Mouse (Mus musculus): ENCODE measurements at regions not wholly inside any gene's neighbourhood (a gene's known extent, or its start where the extent isn't known, plus 50 kb on each side); places are given as distances from the start of the nearest gene placed in this dataset.

- Histone ChIP-seq H3K9ac (ENCODE audit: low read depth, low read length) (no peak overlapping the region), H3K36me3 (ENCODE audit: control insufficient read depth, insufficient read depth, low read length) (no peaks in the 10 kb centered on the region), H3K4me1 (ENCODE audit: control insufficient read depth, insufficient read depth, low read length) (peaks cover 11% of the 10 kb centered on the region; the same call in 1 of the 2 replicates), H3K4me2 (no peak overlapping the region), H3K4me3 (ENCODE audit: low read depth, low read length) (no peak overlapping the region), H3K27ac (ENCODE audit: low read depth, low read length) (no peak overlapping the region), H3K9me3 (replicated peaks; ENCODE audit: control insufficient read depth, low read length) (no peaks in the 10 kb centered on the region), H3K27me3 (ENCODE audit: control insufficient read depth, insufficient read depth, low read length) (no peaks in the 10 kb centered on the region)
- WGBS (ENCODE audit: insufficient replicate concordance): 84% methylated on average over 6 of the region's 6 CpGs
- ATAC-seq (replicated peaks; ENCODE audit: insufficient number of reproducible peaks, low FRiP score, low TSS enrichment): no peak
Measured at GRCm38 (mm10) chr7:129791450-129791820, 199.8 kb downstream of the Wdr11 start.

- Histone ChIP-seq H3K4me1 (ENCODE audit: control insufficient read depth, insufficient read depth, low read length) (peaks cover 11% of the 10 kb centered on the region; the same call in 1 of the 2 replicates), H3K27ac (ENCODE audit: low read depth, low read length) (no peak overlapping the region), H3K36me3 (ENCODE audit: control insufficient read depth, insufficient read depth, low read length) (no peaks in the 10 kb centered on the region), H3K4me2 (no peak overlapping the region), H3K9ac (ENCODE audit: low read depth, low read length) (no peak overlapping the region), H3K4me3 (ENCODE audit: low read depth, low read length) (no peak overlapping the region), H3K9me3 (replicated peaks; ENCODE audit: control insufficient read depth, low read length) (no peaks in the 10 kb centered on the region), H3K27me3 (ENCODE audit: control insufficient read depth, insufficient read depth, low read length) (no peaks in the 10 kb centered on the region)
- 74% methylated on average over 2 of the region's 2 CpGs for WGBS (ENCODE audit: insufficient replicate concordance)
- ATAC-seq (replicated peaks; ENCODE audit: insufficient number of reproducible peaks, low FRiP score, low TSS enrichment): no peak
Measured at GRCm38 (mm10) chr7:129793733-129794132, 202.1 kb downstream of the Wdr11 start.

- H3K9me3 ChIP-seq (replicated peaks; ENCODE audit: control insufficient read depth, low read length): no peaks in the 10 kb centered on the region
- 68% methylated on average over 5 of the region's 5 CpGs for WGBS (ENCODE audit: insufficient replicate concordance)
- no peak overlapping the region for H3K9ac ChIP-seq (ENCODE audit: low read depth, low read length)
- no peak overlapping the region for H3K4me2 ChIP-seq
- peaks cover 11% of the 10 kb centered on the region; the same call in 1 of the 2 replicates for H3K4me1 ChIP-seq (ENCODE audit: control insufficient read depth, insufficient read depth, low read length)
- no peak for ATAC-seq (replicated peaks; ENCODE audit: insufficient number of reproducible peaks, low FRiP score, low TSS enrichment)
- no peaks in the 10 kb centered on the region for H3K27me3 ChIP-seq (ENCODE audit: control insufficient read depth, insufficient read depth, low read length)
- H3K4me3 ChIP-seq (ENCODE audit: low read depth, low read length): no peak overlapping the region
- no peak overlapping the region for H3K27ac ChIP-seq (ENCODE audit: low read depth, low read length)
- no peaks in the 10 kb centered on the region for H3K36me3 ChIP-seq (ENCODE audit: control insufficient read depth, insufficient read depth, low read length)
Measured at GRCm38 (mm10) chr7:129794276-129794675, 202.6 kb downstream of the Wdr11 start.

GRCm38 (mm10) chr7:129798525-129798924, 206.9 kb downstream of the Wdr11 start:
- whole genome bisulfite sequencing (ENCODE audit: insufficient replicate concordance): 88% methylated on average over 5 of the region's 5 CpGs
- H3K36me3 ChIP-seq (ENCODE audit: control insufficient read depth, insufficient read depth, low read length): no peaks in the 10 kb centered on the region
- H3K9ac ChIP-seq (ENCODE audit: low read depth, low read length): no peak overlapping the region
- no peaks in the 10 kb centered on the region for H3K9me3 ChIP-seq (replicated peaks; ENCODE audit: control insufficient read depth, low read length)
- H3K4me3 ChIP-seq (ENCODE audit: low read depth, low read length): no peak overlapping the region
- no peaks in the 10 kb centered on the region for H3K27me3 ChIP-seq (ENCODE audit: control insufficient read depth, insufficient read depth, low read length)
- no peak overlapping the region for H3K27ac ChIP-seq (ENCODE audit: low read depth, low read length)
- H3K4me1 ChIP-seq (ENCODE audit: control insufficient read depth, insufficient read depth, low read length): peaks cover 19% of the 10 kb centered on the region
- ATAC-seq (replicated peaks; ENCODE audit: insufficient number of reproducible peaks, low FRiP score, low TSS enrichment): no peak
- no peak overlapping the region for H3K4me2 ChIP-seq

- Histone ChIP-seq H3K4me2 (no peak overlapping the region), H3K4me3 (ENCODE audit: low read depth, low read length) (no peak overlapping the region), H3K27me3 (ENCODE audit: control insufficient read depth, insufficient read depth, low read length) (no peaks in the 10 kb centered on the region), H3K9ac (ENCODE audit: low read depth, low read length) (no peak overlapping the region), H3K9me3 (replicated peaks; ENCODE audit: control insufficient read depth, low read length) (no peaks in the 10 kb centered on the region), H3K27ac (ENCODE audit: low read depth, low read length) (no peak overlapping the region), H3K4me1 (ENCODE audit: control insufficient read depth, insufficient read depth, low read length) (peaks cover 16% of the 10 kb centered on the region), H3K36me3 (ENCODE audit: control insufficient read depth, insufficient read depth, low read length) (no peaks in the 10 kb centered on the region)
- no peak for ATAC-seq (replicated peaks; ENCODE audit: insufficient number of reproducible peaks, low FRiP score, low TSS enrichment)
- WGBS (ENCODE audit: insufficient replicate concordance): 58% methylated on average over 6 of the region's 6 CpGs
Measured at GRCm38 (mm10) chr7:129800461-129800867, 208.8 kb downstream of the Wdr11 start.

- H3K4me1 ChIP-seq (ENCODE audit: control insufficient read depth, insufficient read depth, low read length): peaks cover 16% of the 10 kb centered on the region
- H3K27me3 ChIP-seq (ENCODE audit: control insufficient read depth, insufficient read depth, low read length): no peaks in the 10 kb centered on the region
- H3K9me3 ChIP-seq (replicated peaks; ENCODE audit: control insufficient read depth, low read length): no peaks in the 10 kb centered on the region
- 50% methylated on average over 2 of the region's 2 CpGs for WGBS (ENCODE audit: insufficient replicate concordance)
- H3K9ac ChIP-seq (ENCODE audit: low read depth, low read length): no peak overlapping the region
- H3K36me3 ChIP-seq (ENCODE audit: control insufficient read depth, insufficient read depth, low read length): no peaks in the 10 kb centered on the region
- H3K4me2 ChIP-seq: no peak overlapping the region
- H3K4me3 ChIP-seq (ENCODE audit: low read depth, low read length): no peak overlapping the region
- ATAC-seq (replicated peaks; ENCODE audit: insufficient number of reproducible peaks, low FRiP score, low TSS enrichment): no peak
- no peak overlapping the region for H3K27ac ChIP-seq (ENCODE audit: low read depth, low read length)
Measured at GRCm38 (mm10) chr7:129801431-129801847, 209.8 kb downstream of the Wdr11 start.

GRCm38 (mm10) chr7:129802168-129802567, 210.5 kb downstream of the Wdr11 start:
- ATAC-seq (replicated peaks; ENCODE audit: insufficient number of reproducible peaks, low FRiP score, low TSS enrichment): no peak
- H3K4me3 ChIP-seq (ENCODE audit: low read depth, low read length): no peak overlapping the region
- no peaks in the 10 kb centered on the region for H3K27me3 ChIP-seq (ENCODE audit: control insufficient read depth, insufficient read depth, low read length)
- no peak overlapping the region for H3K9ac ChIP-seq (ENCODE audit: low read depth, low read length)
- no peak overlapping the region for H3K27ac ChIP-seq (ENCODE audit: low read depth, low read length)
- 60% methylated on average over 6 of the region's 6 CpGs for WGBS (ENCODE audit: insufficient replicate concordance)
- H3K36me3 ChIP-seq (ENCODE audit: control insufficient read depth, insufficient read depth, low read length): no peaks in the 10 kb centered on the region
- H3K4me2 ChIP-seq: no peak overlapping the region
- peaks cover 16% of the 10 kb centered on the region for H3K4me1 ChIP-seq (ENCODE audit: control insufficient read depth, insufficient read depth, low read length)
- no peaks in the 10 kb centered on the region for H3K9me3 ChIP-seq (replicated peaks; ENCODE audit: control insufficient read depth, low read length)

GRCm38 (mm10) chr7:129805340-129805739, 213.7 kb downstream of the Wdr11 start:
- Histone ChIP-seq H3K4me1 (ENCODE audit: control insufficient read depth, insufficient read depth, low read length) (peaks cover 16% of the 10 kb centered on the region), H3K27ac (ENCODE audit: low read depth, low read length) (no peak overlapping the region), H3K4me3 (ENCODE audit: low read depth, low read length) (no peak overlapping the region), H3K9me3 (replicated peaks; ENCODE audit: control insufficient read depth, low read length) (no peaks in the 10 kb centered on the region), H3K27me3 (ENCODE audit: control insufficient read depth, insufficient read depth, low read length) (no peaks in the 10 kb centered on the region), H3K9ac (ENCODE audit: low read depth, low read length) (no peak overlapping the region), H3K4me2 (no peak overlapping the region), H3K36me3 (ENCODE audit: control insufficient read depth, insufficient read depth, low read length) (no peaks in the 10 kb centered on the region)
- ATAC-seq (replicated peaks; ENCODE audit: insufficient number of reproducible peaks, low FRiP score, low TSS enrichment): no peak
- WGBS (ENCODE audit: insufficient replicate concordance): 50% methylated on average over 5 of the region's 5 CpGs

- Histone ChIP-seq H3K36me3 (ENCODE audit: control insufficient read depth, insufficient read depth, low read length) (no peaks in the 10 kb centered on the region), H3K27ac (ENCODE audit: low read depth, low read length) (no peak overlapping the region), H3K9ac (ENCODE audit: low read depth, low read length) (no peak overlapping the region), H3K4me2 (no peak overlapping the region), H3K4me3 (ENCODE audit: low read depth, low read length) (no peak overlapping the region), H3K4me1 (ENCODE audit: control insufficient read depth, insufficient read depth, low read length) (no peaks in the 10 kb centered on the region; the same call in 1 of the 2 replicates), H3K9me3 (replicated peaks; ENCODE audit: control insufficient read depth, low read length) (no peaks in the 10 kb centered on the region), H3K27me3 (ENCODE audit: control insufficient read depth, insufficient read depth, low read length) (no peaks in the 10 kb centered on the region)
- ATAC-seq (replicated peaks; ENCODE audit: insufficient number of reproducible peaks, low FRiP score, low TSS enrichment): no peak
- 48% methylated on average over 9 of the region's 9 CpGs for WGBS (ENCODE audit: insufficient replicate concordance)
Measured at GRCm38 (mm10) chr7:129810141-129810540, 218.5 kb downstream of the Wdr11 start.

All from heart, embryonic 11.5 days (tissue).